Mouse (Mus musculus) kidney, adult 2 months (tissue): Measurements from ENCODE around the gene Sbf2. TPM values are rescaled to one million over a fixed set of nuclear protein-coding genes. Genes with fewer than 3 reads are reported as not detected.

Experiments
- DNase-seq: peaks from one replicate; pipeline ENCODE4 v3.0.0; 2021
- H3K27ac ChIP-seq: fragments of 200-500 bp; 2 replicates; pipeline ENCODE4 v1.5.1; 2012; ENCODE audit warnings: low read depth, low read length, control low read depth, inconsistent platforms; ENCODE audit not compliant: insufficient read depth
- H3K27me3 ChIP-seq: fragments of 200-500 bp; replicated peaks from 2 replicates; pipeline ENCODE4 v1.6.1; 2012; ENCODE audit warnings: mild to moderate bottlenecking, moderate library complexity, low read length, inconsistent platforms; ENCODE audit not compliant: control insufficient read depth, insufficient read depth
- H3K36me3 ChIP-seq: fragments of 200-500 bp; 2 replicates; pipeline ENCODE4 v1.6.1; 2012; ENCODE audit warnings: mild to moderate bottlenecking, moderate library complexity, low read length, inconsistent platforms; ENCODE audit not compliant: control insufficient read depth, insufficient read depth
- H3K4me1 ChIP-seq: fragments of 200-500 bp; 2 replicates; pipeline ENCODE4 v1.6.1; 2011; ENCODE audit warnings: low read length; ENCODE audit not compliant: control insufficient read depth, insufficient read depth
- H3K4me3 ChIP-seq: fragments of 200-500 bp; 2 replicates; pipeline ENCODE4 v1.5.1; 2011; ENCODE audit warnings: mild to moderate bottlenecking, low read depth, low read length, control low read depth; ENCODE audit not compliant: insufficient read depth
- CTCF ChIP-seq: fragments of 200-500 bp; conservative IDR thresholded peaks from 2 replicates; pipeline ENCODE4 v1.5.1; 2011; ENCODE audit warnings: low read depth, mild to moderate bottlenecking, control low read depth, low read length, moderate library complexity, mixed read lengths; ENCODE audit not compliant: insufficient read depth, insufficient read length
- POLR2A ChIP-seq: fragments of 200-500 bp; IDR thresholded peaks from one replicate; pipeline ENCODE4 v1.6.1; 2011; ENCODE audit warnings: low read depth, low read length, control low read depth
- WGBS: fragments of 180-500 bp; shearing (Covaris S2); methylation state at CpG from one replicate; pipeline ENCODE4 v1.1.7; 2018; 5-methylcytosine and 5-hydroxymethylcytosine counted together
- polyA plus RNA-seq: library from polyadenylated mRNA; depleted of rRNA; stranded (reverse); fragments of >200 nt; gene quantifications from 2 replicates; pipeline ENCODE4 v1.2.3, GENCODE M21; 2012

Sbf2 gene
- polyA plus RNA-seq, 1 experiment, result 23.3 TPM

DNA sequence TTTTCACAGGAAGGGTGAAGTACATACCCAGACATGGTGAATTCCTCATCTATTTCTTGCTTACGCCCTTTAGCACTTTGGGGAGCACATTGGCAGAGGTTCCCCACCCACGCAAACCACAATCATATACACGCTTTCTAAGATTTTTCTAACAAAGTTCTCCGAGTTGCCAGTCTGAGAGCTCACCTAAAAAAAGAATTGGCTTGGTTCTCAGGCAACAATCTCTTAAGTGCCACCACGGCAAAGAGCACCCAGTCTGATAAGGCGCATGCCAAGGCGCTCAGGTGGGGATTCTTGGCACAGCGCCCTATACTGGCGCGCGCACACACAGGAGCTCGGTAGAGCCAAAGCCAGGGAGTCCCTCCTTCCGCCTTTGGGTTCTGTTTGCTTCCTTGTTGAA lies 10.2 kb upstream of the Sbf2 start:
- no peaks in the 10 kb centered on the region for H3K27me3 ChIP-seq
- DNase-seq, result peak; percentile 43
- 87% methylated on average over 13 of the region's 13 CpGs for WGBS
- H3K36me3 ChIP-seq, result no peaks in the 10 kb centered on the region
- H3K4me3 ChIP-seq, result no peak overlapping the region
- peaks cover 14% of the 10 kb centered on the region; the same call in 1 of the 2 replicates for H3K4me1 ChIP-seq
- no peak overlapping the region for H3K27ac ChIP-seq
- TF ChIP-seq CTCF (no peak), POLR2A (no peak)

DNA sequence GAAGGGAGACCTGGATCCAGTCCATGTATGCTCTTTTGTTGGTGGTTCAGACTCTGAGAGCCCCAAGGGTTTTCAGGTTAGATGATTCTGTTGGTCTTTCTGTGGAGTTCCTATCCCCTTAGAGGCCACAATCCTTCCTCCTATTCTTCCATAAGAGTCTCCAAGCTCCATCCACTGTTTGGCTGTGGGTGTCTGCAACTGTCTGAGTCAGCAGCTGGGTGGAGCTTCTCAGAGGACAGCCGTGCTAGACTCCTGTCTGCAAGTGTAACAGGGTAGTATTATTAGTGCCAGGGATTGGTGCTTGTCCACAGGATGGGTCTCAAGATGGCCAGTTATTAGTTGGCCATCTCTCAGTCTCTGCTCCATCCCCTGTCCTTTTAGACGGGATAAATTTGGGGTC lies 9.3 kb upstream of the Sbf2 start:
- DNase-seq, result no peak
- Histone ChIP-seq H3K27me3 (no peaks in the 10 kb centered on the region), H3K4me3 (no peak overlapping the region), H3K4me1 (peaks cover 14% of the 10 kb centered on the region; the same call in 1 of the 2 replicates), H3K36me3 (no peaks in the 10 kb centered on the region), H3K27ac (no peak overlapping the region)
- 63% methylated on average over 2 of the region's 2 CpGs for WGBS
- no peak for TF ChIP-seq CTCF
- no peak for TF ChIP-seq POLR2A

DNA sequence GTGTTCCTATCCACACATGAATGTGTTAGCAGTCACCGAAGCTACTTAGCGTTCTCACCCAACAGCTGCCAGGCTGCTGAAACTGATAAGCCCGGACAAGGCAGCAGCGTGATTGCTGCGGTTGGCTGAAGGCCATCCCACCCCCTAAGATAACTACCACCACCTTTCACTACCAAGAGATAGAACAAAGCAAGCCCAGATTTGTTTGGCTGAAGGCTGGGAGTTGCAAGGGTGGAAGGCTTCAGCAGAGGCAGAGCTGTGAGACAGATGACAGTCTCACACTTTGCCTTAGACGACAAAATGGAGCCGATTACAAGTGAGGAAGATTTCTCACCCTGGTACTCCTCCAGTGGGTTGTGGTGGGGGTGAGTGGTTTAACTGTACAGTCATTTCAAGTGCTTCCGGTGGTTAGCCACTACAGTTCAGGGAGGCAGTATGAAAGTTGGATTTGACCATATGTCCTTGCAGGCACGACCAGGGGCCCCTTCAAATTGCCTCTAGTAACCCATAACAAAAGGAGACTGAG lies 4.4 kb upstream of the Sbf2 start:
- H3K36me3 ChIP-seq, result no peaks in the 10 kb centered on the region
- DNase-seq, result no peak
- 63% methylated on average over 9 of the region's 9 CpGs for WGBS

DNA sequence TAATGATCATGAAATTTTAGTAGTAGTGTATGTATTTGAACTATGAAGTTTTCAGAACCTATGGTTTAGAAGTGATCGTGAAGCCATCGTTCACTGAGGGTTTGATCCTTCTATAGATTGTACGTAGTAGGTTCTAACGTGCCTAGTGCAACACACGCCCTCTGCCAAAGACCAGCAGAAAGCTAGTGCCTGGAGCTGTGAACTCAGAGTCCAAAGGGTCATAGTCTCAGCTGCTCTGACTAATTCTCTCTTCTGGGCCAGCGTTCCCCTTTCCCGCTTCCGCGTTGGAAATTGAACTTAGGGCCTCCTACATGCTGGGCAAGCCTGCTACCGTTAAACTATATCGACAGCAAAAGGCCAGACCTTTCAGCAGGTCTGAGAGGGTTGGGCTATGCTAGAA lies 1.1 kb upstream of the Sbf2 start:
- WGBS, result 26% methylated on average over 11 of the region's 11 CpGs
- Histone ChIP-seq H3K27ac (peak overlapping the region; percentile 72), H3K4me1 (peaks cover 5% of the 10 kb centered on the region; the same call in 1 of the 2 replicates), H3K36me3 (no peaks in the 10 kb centered on the region), H3K4me3 (no peak overlapping the region), H3K27me3 (no peaks in the 10 kb centered on the region)
- DNase-seq, result peak; percentile 90
- TF ChIP-seq CTCF (no peak), POLR2A (no peak)

More for the DNA sequence above, 4.4 kb upstream of the Sbf2 start:
- Histone ChIP-seq H3K27ac (no peak overlapping the region), H3K27me3 (no peaks in the 10 kb centered on the region), H3K4me3 (no peak overlapping the region), H3K4me1 (peaks cover 3% of the 10 kb centered on the region; the same call in 1 of the 2 replicates)
- no peak for TF ChIP-seq POLR2A
- TF ChIP-seq CTCF, result no peak

DNA sequence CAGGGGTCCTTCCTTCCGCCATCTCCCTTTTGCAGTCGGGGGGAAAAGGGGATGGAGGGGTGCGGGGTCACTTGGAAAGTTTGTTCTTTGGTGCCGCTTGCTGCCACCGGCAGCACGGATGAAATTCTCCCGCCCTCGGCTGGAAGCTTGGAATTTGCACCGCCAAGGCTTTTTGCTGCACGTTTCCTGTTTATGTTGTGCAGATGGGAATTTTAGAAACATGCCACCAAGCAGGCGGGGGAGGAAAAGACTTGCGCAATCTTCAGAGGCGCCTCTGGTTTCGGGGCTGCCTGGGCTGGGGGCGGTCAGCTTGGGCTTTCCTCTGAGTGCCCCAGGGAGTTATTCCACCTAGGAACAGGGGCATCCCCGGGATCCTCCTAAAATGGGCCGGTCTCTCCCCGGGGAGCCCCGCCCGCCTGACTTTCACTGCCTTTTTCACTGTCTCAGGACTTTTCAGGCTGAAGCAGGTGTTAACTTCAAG lies 469 bp upstream of the Sbf2 start:
- DNase-seq, result peak; percentile 88
- Histone ChIP-seq H3K36me3 (no peaks in the 10 kb centered on the region), H3K4me3 (peak overlapping the region; percentile 81), H3K4me1 (peaks cover 2% of the 10 kb centered on the region; the same call in 1 of the 2 replicates), H3K27me3 (no peaks in the 10 kb centered on the region), H3K27ac (peak overlapping the region; percentile 89)
- WGBS, result 2% methylated on average over 20 of the region's 20 CpGs
- TF ChIP-seq POLR2A (no peak), CTCF (no peak)

DNA sequence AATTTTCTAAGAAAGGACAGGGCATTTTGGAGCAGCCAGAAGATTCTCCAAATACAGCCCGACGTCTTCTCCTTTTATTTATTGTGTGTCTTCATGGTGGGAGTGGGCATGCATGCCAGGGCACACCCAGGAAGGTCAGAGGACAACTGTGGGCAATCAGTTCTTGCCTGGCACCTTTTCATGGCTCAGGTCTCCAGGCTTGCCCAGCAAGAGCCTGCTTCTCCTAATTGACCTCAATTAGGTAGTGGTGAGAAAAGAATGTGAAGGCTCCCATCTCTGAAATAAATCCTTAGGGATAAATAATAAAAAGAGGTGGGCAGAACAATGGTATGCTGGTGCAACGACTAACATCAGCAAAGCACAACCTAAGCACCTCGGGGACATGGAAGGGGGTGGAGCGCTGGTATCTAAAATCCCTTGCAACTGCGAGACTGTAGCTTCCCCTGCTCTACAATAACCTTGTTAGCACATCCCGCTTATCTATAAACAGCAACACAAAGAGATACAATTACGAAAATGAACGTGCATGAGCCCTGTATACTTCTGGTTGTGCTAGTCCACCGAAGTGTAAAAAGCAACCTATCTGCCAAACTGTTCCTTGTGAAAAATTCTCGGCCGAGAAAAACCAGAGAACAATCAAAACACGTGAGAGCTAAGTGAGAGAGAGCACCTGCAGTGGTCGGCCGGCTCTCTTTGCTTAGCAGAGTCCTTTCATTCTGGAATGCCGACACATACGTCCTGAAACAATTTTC lies 1.2 kb downstream of the Sbf2 start:
- no peaks in the 10 kb centered on the region for H3K27me3 ChIP-seq
- peaks cover 2% of the 10 kb centered on the region; the same call in 1 of the 2 replicates for H3K4me1 ChIP-seq
- peak overlapping the region; percentile 81 for H3K4me3 ChIP-seq
- TF ChIP-seq CTCF (no peak), POLR2A (no peak)
- H3K36me3 ChIP-seq, result no peaks in the 10 kb centered on the region
- peak; percentile 25 for DNase-seq
- H3K27ac ChIP-seq, result peak overlapping the region; percentile 95
- 2% methylated on average over 17 of the region's 17 CpGs for WGBS

DNA sequence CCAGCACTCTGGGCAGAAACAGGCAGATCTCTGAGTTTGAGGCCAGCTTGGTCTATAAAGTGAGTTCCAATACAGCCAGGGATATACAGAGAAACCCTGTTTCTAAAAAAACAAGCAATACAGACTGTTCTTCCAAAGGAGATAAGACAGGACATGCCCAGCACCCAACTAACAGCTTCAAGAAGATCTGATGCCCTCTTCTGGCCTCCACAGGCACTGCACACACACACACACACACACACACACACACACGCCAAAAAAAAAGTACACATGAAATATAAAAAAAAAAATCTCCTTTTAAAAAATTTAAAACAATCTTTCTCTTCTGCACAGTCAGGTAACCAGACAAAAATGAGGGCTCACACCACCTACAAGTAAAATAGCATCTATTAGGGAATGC lies 7.8 kb downstream of the Sbf2 start:
- 90% methylated on average over 1 of the region's 1 CpGs for WGBS
- Histone ChIP-seq H3K4me3 (no peak overlapping the region), H3K27ac (no peak overlapping the region), H3K4me1 (peaks cover 5% of the 10 kb centered on the region; the same call in 1 of the 2 replicates), H3K36me3 (no peaks in the 10 kb centered on the region), H3K27me3 (no peaks in the 10 kb centered on the region)
- TF ChIP-seq CTCF (no peak), POLR2A (no peak)
- no peak for DNase-seq
